Mouse (Mus musculus): Measurements from ENCODE around the gene Ip6k3. TPM values are rescaled to one million over a fixed set of nuclear protein-coding genes. Genes with fewer than 3 reads are reported as not detected.

The Ip6k3 gene
- polyA plus RNA-seq, 1 experiment from 2014 or later = 0.13 TPM

- no peaks in the 10 kb centered on the region for H3K9me3 ChIP-seq
- H3K4me2 ChIP-seq = no peak overlapping the region
- ATAC-seq (ENCODE audit: low FRiP score) = no peak
- H3K4me3 ChIP-seq (replicated peaks) = no peak overlapping the region
- H3K27me3 ChIP-seq = peaks cover 13% of the 10 kb centered on the region
- peaks cover 26% of the 10 kb centered on the region for H3K36me3 ChIP-seq (replicated peaks)
- WGBS = 89% methylated on average over 25 of the region's 25 CpGs
- no peak overlapping the region for H3K27ac ChIP-seq
- peaks cover 24% of the 10 kb centered on the region for H3K4me1 ChIP-seq
- H3K9ac ChIP-seq = no peak overlapping the region
Observed at GRCm38 (mm10) chr17:27118676-27119539, 48.7 kb downstream of the Ip6k3 start.

- no peaks in the 10 kb centered on the region for H3K4me1 ChIP-seq
- H3K27me3 ChIP-seq = no peaks in the 10 kb centered on the region
- no peaks in the 10 kb centered on the region for H3K36me3 ChIP-seq (replicated peaks)
- no peaks in the 10 kb centered on the region for H3K9me3 ChIP-seq
- no peak overlapping the region for H3K27ac ChIP-seq
- H3K4me2 ChIP-seq = no peak overlapping the region
- H3K9ac ChIP-seq = no peak overlapping the region
- no peak for ATAC-seq (ENCODE audit: low FRiP score)
- 89% methylated on average over 7 of the region's 7 CpGs for WGBS
- no peak overlapping the region for H3K4me3 ChIP-seq (replicated peaks)
Observed at GRCm38 (mm10) chr17:27110072-27110471, 57.5 kb downstream of the Ip6k3 start.

GRCm38 (mm10) chr17:27107936-27108335 lies 59.7 kb downstream of the Ip6k3 start:
- 81% methylated on average over 6 of the region's 6 CpGs for WGBS
- Histone ChIP-seq H3K9ac (no peak overlapping the region), H3K4me3 (replicated peaks) (no peak overlapping the region), H3K9me3 (no peaks in the 10 kb centered on the region), H3K4me2 (no peak overlapping the region), H3K27me3 (no peaks in the 10 kb centered on the region), H3K27ac (no peak overlapping the region), H3K36me3 (replicated peaks) (no peaks in the 10 kb centered on the region), H3K4me1 (peaks cover 1% of the 10 kb centered on the region; the same call in 1 of the 2 replicates)
- no peak for ATAC-seq (ENCODE audit: low FRiP score)

DNA sequence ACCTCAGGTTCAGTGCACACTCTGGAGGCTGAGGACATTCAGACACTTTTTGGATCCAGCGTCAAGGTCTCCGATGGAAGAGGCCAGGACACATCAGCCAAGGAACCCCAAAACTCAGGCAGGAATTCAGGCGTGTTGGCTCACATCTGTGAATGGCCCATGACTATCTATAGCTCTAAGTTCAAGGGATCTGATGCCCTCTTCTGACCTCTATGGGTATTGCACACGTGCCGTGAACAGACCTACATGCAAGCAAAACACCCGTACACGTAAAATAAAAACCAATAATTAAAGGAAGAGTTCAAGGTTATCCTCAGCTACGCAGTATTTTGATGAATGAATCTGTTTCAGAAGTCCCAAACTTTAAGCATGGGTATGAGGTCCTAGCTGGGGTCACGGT lies 60.9 kb downstream of the Ip6k3 start:
- WGBS = 84% methylated on average over 9 of the region's 9 CpGs
- Histone ChIP-seq H3K9ac (no peak overlapping the region), H3K9me3 (no peaks in the 10 kb centered on the region), H3K36me3 (replicated peaks) (no peaks in the 10 kb centered on the region), H3K4me2 (no peak overlapping the region), H3K4me3 (replicated peaks) (no peak overlapping the region), H3K4me1 (peaks cover 8% of the 10 kb centered on the region), H3K27me3 (no peaks in the 10 kb centered on the region), H3K27ac (no peak overlapping the region)
- ATAC-seq (ENCODE audit: low FRiP score) = no peak

- no peak overlapping the region for H3K4me3 ChIP-seq (replicated peaks)
- no peak overlapping the region for H3K27ac ChIP-seq
- 67% methylated on average over 15 of the region's 18 CpGs for WGBS
- H3K9ac ChIP-seq = no peak overlapping the region
- H3K4me1 ChIP-seq = peaks cover 8% of the 10 kb centered on the region
- ATAC-seq (ENCODE audit: low FRiP score) = no peak
- no peaks in the 10 kb centered on the region for H3K36me3 ChIP-seq (replicated peaks)
- H3K9me3 ChIP-seq = no peaks in the 10 kb centered on the region
- no peak overlapping the region for H3K4me2 ChIP-seq
- H3K27me3 ChIP-seq = no peaks in the 10 kb centered on the region
Observed at GRCm38 (mm10) chr17:27105698-27106470, 61.7 kb downstream of the Ip6k3 start.

DNA sequence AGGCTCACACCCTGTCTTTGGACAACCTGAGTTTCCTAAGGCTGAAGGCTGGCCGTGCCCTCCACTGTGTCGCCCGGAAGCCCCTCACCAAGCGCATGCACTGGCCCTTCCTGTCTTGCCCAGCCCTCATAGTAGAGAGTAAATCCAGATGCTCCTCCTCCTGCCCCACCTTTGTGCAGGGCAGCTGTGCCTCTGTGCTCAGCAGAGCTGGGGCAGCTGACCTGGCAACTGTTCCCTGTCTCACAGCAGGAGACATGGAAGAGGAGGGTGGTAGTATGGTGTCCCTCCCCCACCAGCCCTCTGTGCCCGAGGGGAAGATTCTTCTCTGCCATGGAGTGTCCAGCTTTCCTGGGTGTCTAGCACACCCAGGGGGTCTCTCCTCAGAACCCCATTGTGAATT lies 65.9 kb downstream of the Ip6k3 start:
- Histone ChIP-seq H3K27ac (no peak overlapping the region), H3K27me3 (no peaks in the 10 kb centered on the region), H3K4me1 (peaks cover 8% of the 10 kb centered on the region), H3K4me3 (replicated peaks) (no peak overlapping the region), H3K36me3 (replicated peaks) (no peaks in the 10 kb centered on the region), H3K4me2 (no peak overlapping the region), H3K9ac (no peak overlapping the region), H3K9me3 (no peaks in the 10 kb centered on the region)
- no peak for ATAC-seq (ENCODE audit: low FRiP score)
- 87% methylated on average over 5 of the region's 5 CpGs for WGBS

DNA sequence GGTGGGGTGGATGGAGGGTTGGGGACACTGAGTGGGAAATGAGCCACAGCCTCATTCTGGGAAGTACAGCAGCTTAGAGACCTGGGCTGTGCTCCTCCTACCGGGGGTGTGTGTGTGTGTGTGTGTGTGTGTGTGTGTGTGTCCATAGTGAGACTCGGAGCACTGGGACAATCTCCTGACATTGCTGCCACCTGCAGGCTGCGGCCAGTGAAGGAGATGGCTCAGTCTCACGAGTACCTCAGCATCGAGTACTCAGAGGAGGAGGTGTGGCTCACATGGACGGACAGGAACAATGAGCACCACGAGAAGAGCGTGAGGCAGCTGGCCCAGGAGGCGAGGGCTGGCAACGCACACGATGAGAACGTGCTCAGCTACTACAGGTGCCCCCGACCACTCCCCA lies 71.9 kb downstream of the Ip6k3 start:
- no peak overlapping the region for H3K4me3 ChIP-seq (replicated peaks)
- H3K4me2 ChIP-seq = no peak overlapping the region
- H3K9ac ChIP-seq = no peak overlapping the region
- no peaks in the 10 kb centered on the region for H3K9me3 ChIP-seq
- ATAC-seq (ENCODE audit: low FRiP score) = no peak
- H3K4me1 ChIP-seq = peaks cover 5% of the 10 kb centered on the region
- no peak overlapping the region for H3K27ac ChIP-seq
- no peaks in the 10 kb centered on the region for H3K36me3 ChIP-seq (replicated peaks)
- no peaks in the 10 kb centered on the region for H3K27me3 ChIP-seq
- 30% methylated on average over 12 of the region's 13 CpGs for WGBS

Other genes starting within 250 kb of the Ip6k3 start
- gene Phf1, start 234.7 kb downstream of the Ip6k3 start, polyA plus RNA-seq (2016; fragmentation: Nextera tagmentation; extraction: Ambion mirVana) = 8.6 and 8.8 TPM in 2 replicates
- gene Cuta, start 228.2 kb downstream of the Ip6k3 start, polyA plus RNA-seq (2016; fragmentation: Nextera tagmentation; extraction: Ambion mirVana) = 155 and 161 TPM in 2 replicates
- gene Syngap1, start 226.5 kb downstream of the Ip6k3 start, polyA plus RNA-seq (2016; fragmentation: Nextera tagmentation; extraction: Ambion mirVana) = 3.9 and 4.8 TPM in 2 replicates
- gene Zbtb9, start 194.6 kb downstream of the Ip6k3 start, polyA plus RNA-seq (2016; fragmentation: Nextera tagmentation; extraction: Ambion mirVana) = 18.9 and 20.0 TPM in 2 replicates
- 3.0 and 3.1 TPM in 2 replicates for gene Bak1, start 138.8 kb downstream of the Ip6k3 start, polyA plus RNA-seq (2016; fragmentation: Nextera tagmentation; extraction: Ambion mirVana)
- gene Itpr3, start 110.5 kb downstream of the Ip6k3 start, polyA plus RNA-seq (2016; fragmentation: Nextera tagmentation; extraction: Ambion mirVana) = 1.6 and 3.3 TPM in 2 replicates
- 274 and 306 TPM in 2 replicates for gene Uqcc2, start 33.9 kb downstream of the Ip6k3 start, polyA plus RNA-seq (2016; fragmentation: Nextera tagmentation; extraction: Ambion mirVana)
- gene Lemd2, start 36.7 kb upstream of the Ip6k3 start, polyA plus RNA-seq (2016; fragmentation: Nextera tagmentation; extraction: Ambion mirVana) = 30.6 and 30.8 TPM in 2 replicates

All from forebrain, embryonic 12.5 days (tissue).